Mouse (Mus musculus): ENCODE measurements at regions not wholly inside any gene's neighbourhood (a gene's known extent, or its start where the extent isn't known, plus 50 kb on each side); places are given as distances from the start of the nearest gene placed in this dataset.

DNA sequence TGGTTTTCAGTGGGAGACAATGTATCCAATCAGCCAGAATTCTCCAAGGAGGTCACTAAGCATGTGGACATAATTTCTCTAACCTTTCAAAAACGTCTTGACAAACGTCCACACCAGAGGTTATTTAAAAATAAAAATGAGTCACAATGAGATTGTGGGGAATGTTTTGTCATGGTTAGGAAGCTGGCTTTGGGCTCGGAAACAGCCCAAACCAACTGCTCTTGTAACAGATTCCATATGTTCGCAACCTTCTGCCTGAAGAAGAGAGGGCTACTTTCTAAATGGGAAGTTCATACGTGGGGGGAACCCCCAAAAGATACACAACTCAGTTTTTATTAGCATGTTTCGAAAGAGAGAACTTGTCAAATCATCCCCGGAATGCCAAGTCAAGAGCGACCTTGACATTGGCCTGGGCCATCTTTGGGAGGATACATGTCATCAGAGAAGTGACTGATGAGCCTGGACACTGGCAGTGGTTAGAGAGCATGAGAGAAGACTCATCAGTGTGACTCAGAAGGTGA lies 111.6 kb upstream of the Pik3r1 start:
- no peak for DNase-seq (ENCODE audit: low spot score in 2 of 2)

DNA sequence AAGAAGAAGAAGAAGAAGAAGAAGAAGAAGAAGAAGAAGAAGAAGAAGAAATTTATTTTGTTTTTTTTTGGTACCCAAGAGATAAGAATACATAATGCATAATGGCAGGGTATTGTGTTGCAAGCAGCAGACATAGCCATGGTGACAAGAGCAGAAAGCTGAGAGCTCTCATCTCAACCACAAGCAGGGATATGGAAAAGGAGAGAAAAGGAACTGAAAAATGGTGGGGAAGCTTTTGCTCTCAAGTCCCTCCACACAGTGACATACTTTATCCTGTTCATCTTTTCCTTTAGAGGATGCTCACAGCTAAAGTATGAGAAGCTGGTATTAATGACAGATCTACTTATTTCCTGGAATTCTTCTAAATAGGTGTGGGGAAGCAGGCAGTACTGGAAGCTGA lies 115.2 kb upstream of the Pik3r1 start:
- no peak for DNase-seq (ENCODE audit: low spot score in 2 of 2)

DNA sequence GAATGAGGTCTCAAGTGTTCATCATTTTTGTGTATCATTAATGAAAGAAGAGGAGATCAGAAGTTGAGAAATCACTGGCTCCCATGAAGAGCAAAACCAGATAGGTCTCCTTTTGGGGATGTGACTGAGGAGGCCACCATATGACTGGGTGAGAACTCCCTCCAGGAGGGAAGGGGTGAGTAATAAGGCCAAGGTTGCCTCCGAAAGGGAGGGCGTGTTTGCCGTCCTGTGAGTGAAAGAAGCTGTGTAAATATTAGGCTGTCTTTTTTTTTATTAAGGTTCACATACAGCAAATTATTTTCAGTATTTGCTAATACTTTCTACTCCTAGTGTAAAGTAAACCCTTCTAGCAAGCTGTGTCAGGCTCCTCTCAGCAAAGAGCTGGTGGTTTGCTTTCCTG lies 116.7 kb upstream of the Pik3r1 start:
- no peak for DNase-seq (ENCODE audit: low spot score in 2 of 2)

DNA sequence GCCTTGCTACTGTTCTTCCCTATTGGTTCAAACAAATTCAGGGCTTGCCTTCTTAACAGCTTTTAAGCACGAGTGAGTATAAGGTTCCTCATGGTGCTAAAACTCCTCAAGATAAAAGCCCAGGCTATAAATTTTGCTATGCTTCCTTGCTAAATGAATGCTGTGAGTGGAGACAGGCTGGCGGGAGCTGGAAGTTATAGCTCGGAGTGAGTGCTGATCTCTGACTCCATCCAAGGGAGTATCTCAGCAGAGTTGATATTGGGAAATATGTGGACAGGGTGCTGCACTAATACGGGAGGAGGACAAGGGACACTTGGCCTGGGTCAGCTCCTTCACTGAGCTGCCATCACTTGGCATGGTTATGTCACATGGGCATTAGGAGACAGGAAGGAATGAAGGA lies 123.5 kb upstream of the Pik3r1 start:
- DNase-seq (ENCODE audit: low spot score in 2 of 2): no peak

DNA sequence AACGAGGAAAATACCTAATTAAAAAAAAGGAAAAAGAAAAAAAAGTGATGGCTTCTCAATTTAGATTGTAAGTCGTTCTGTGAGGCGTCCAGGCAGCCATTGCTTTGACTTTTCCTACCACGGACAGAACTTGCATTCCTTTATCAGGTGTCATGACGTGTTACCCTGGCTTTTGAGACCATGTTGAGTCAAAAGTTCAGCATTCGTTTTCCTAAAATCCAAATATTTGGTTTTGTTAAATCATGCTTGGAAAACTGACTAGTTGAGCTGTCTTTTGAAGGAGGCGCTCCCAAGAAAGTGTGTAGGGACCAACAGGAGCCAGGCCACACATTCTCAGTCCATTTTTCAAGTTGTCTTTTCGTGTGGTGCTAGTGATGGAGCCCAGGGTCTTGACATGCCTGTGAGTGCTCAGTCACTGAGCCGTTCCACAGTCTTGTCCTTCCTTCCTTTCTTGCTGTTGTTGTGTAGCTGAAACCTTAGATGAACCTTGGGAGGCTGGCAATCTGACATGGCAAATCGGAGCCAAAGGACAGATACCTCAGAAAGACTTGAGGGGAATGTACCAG lies 125.1 kb upstream of the Pik3r1 start:
- no peak for DNase-seq (ENCODE audit: low spot score in 2 of 2)

DNA sequence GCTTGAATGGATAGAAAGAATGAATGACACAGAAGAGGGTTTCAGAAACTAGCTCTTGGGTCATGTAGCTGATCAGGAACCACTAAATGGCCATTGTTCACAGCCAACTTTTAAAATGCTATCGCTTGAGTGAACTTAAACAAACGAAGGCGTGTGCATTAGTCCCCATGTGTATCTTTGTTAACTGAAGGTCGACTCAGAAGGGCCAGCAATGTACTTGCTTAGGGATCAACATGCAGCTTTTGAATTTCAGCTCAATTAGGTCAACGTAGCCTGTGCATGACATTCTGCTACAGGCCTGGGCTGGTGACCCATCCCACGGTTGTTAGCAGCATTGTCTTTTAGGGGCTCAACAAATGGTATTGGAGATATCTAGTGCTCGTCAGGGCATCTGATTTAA lies 127.1 kb upstream of the Pik3r1 start:
- no peak for DNase-seq (ENCODE audit: low spot score in 2 of 2)

DNA sequence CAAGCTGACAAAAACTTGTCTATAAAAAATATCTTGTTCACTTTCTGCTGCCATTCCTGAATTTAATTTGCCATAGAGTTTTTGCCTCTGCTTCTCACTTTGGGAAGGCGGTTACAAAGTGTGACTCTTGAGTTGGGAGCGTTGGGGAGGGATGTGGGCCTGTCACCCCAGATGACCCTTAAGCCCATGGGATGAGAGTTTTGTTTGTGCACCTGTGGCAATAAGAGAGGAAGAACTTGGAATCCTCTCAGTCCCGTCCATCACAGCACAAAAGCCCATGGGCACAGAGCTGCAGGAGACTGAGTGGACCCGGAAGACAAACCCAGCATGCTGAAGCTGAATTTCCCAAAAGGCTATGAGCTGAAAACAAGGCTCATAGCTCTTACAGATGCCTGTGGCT lies 127.7 kb upstream of the Pik3r1 start:
- DNase-seq (ENCODE audit: low spot score in 2 of 2): no peak

DNA sequence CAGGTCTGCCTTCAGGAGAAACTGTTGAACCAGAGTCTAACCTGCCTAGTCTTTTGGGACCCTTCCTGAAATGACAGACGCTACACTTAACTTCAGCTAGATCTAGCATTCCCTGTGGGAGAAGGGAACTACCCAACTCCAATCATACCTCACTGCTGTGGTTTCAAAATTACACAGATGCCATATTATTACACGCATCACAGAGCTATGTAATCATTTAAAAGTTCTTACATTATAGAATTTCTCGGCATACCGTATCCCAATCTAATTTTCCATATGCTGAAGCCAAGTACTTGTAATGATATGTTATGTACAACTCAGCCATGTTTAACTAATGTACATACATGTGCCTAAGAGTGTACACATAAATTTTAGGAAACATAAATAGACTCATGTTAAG lies 128.9 kb upstream of the Pik3r1 start:
- DNase-seq (ENCODE audit: low spot score in 2 of 2): no peak

DNA sequence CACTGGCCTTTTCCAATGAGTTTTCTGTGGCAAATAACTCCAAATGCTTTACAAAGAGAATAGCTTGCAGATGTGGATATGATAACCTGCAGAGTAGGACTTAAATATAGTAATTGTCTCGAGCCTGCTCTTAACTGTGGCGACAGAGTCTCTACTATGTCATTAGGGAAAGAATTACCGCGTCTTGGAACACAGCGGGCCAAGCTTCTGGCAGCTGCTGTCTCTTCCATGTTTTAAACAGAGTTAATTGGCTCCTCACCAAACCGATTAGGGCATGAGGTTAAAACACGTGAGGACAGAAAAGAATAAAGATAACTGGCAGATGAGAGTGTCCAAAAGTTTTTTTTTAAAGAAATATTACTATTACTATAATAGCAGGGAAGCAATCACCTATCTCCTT lies 134.2 kb upstream of the Pik3r1 start:
- DNase-seq (ENCODE audit: low spot score in 2 of 2): no peak

DNA sequence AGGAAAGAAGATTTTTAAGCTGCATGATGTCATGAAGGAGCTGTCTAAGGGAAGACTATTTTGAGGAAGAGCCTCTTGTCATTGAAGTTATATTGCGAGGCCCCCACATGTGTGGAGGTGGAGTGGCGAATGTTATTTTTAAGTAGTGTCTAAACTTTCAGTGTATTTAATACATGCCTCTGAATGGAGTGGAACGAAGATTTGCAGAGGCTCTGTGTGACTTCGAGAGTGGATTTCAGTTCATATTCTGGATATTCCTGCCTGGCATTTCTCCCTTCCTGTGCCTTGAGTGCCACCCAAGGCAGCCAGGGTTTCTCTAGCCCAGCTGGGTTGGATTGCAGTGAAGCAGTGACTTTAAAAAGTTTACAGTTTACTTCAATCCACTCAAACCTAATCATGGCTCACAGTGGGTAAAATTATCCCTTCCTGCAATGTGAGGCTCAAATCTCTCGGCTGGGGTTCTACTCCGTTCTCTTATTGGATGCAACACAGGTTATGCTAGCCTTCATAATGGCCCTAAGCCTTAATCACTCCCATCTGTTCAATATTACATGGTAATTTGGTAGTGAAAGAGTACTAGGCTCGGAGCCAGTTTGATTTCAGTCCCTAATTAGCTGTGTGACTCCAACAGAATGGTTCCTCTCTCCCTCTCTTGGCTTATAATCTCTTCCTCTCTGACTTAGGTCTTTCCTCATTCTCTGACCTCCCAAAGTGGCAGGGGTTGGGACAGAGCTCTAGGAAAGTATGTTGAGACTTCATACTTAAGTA lies 138.1 kb upstream of the Pik3r1 start:
- no peak for DNase-seq (ENCODE audit: low spot score in 2 of 2)

DNA sequence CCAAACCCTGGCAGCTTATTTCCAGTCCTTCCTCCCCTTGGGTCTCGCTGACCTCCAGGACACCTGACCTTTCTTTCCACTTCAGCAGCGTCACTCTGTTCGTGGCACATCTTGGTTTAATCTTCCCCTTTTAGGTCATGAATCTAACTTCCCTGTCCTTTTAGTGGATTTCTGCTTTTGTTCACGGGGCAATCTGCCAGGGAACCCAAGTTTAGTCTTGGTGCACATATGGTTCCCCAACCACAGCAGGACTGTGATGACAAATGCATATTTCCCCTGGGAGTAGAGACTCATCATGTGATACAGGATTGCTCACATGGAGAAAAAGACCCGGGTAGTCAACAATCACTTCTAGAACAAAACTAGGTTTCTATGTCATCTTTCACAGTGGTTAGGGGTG lies 141.0 kb upstream of the Pik3r1 start:
- DNase-seq (ENCODE audit: low spot score in 2 of 2): no peak

DNA sequence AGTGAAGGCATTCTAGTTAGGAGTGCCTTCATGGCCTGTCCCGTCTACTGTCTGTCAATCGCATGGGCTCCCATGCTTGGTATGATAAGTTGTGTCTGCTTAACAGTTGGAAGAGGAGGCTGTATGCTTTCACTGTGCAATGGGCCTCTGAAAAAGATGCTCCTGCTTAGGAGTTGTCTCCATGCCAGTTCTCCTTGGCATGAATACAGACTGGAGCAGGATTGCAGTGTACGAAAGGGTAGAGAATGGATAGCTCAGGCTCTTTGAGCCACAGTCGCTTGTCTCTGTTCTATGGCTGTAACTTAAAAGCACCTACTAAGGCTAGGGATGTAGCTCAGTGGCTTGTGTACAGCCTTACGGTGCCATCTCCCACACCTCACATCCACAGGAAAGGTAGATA lies 142.7 kb upstream of the Pik3r1 start:
- DNase-seq (ENCODE audit: low spot score in 2 of 2): no peak

DNA sequence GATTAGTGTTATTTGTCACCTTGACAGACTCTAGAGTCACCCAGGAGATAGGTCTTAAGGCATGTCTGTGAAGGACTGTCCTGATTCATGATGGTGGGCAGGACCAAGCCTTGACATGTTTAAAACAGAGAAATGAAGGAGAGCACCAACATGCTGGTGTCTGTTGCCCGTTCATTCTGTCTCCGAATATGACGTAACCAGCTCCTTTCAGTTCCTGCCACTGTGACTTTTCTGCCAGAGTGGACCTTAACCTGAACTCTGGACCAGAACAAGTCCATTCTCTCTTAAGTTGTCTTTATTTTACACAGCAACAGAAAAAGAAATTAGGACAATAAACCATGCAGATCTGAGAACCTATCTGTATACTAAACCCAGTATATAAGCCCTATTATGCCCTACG lies 146.1 kb upstream of the Pik3r1 start:
- no peak for DNase-seq (ENCODE audit: low spot score in 2 of 2)

DNA sequence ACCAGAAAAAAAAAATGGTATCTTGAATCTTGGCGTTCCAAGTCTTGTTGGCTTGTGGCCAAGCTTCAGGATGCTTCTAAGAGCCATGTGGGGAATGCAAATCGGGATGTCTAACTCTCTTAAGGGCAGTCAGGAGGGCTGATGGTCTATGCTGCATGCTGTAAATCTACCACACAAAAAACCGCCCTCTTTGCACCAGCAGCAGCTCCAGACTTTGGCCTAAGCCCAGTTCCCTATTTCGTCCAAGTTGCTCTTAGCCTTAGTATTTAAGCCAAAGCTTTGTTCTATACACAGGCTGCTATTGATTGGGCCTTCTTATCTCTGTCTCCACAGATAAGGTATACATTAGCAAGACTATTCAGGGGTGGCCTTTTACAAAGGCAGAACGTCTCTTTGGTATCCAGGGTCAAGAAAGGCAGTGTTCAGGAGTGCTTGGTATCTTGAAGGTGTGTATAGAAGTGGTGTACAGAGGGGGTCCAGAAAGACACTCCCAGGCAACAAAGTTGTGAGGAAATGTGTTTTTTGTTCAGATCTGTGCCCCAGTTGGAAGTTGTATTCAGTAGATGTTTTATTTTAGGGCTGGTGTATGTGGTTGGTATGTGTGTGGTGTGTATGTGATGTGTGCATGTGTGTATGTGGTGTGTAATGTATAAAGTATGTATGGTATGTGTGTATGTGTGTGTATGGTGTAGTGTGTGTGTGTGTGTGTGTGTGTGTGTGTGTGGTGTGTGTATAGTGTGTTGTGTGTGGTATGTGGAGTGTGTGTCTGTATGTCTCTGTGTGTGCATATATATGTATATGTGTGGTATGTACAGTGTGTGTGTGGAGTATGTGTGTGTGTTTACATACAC lies 146.9 kb upstream of the Pik3r1 start:
- no peak for DNase-seq (ENCODE audit: low spot score in 2 of 2)

DNA sequence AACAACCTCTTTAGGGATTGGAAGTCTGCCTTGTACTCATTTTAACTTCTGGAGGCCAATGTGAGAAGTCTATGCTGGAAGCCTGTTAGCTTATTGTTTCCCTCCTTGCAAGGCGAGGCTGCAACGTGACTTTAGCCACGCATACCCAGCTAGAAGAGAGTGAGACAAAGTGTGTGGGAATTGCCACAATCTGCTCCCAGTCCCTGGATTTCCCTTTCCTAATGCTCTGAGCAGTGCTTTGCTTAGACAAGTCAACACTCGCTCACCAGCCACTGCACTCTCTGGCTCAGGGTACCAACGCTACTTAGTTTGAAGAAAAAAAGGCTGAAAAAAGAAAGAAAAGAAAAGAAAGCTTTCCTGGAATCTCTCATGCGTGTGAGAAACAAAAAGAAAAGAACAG lies 147.5 kb upstream of the Pik3r1 start:
- no peak for DNase-seq (ENCODE audit: low spot score in 2 of 2)

DNA sequence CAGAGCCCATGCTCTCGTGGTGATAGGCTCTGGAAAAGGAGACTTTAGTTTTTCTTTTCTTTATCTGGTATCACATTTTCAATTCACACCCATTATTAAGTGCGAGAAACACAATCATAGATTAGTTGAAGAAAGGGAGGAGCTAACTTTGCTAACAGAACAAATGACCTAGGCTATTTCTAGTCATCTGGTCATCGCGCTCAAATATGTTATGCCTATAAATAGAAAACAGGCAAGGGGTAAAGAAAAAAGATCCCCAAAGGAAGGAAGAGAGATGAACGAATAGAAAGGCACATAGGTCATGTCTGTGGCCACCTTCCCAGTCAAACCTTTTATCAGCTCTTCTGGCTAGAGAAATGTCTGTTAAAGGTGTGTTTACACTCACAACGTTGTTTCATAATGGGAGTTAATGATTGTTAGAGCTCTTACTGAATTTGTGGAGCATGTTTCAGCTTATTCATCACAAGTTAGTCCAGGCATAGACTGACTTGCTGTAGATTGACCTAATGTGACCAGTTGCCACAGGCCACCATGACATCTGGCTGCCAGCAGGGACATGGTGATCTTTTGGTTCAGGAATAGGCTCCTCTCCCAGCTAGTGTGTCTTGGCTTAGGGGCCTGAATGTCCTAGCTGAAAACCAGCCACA lies 148.1 kb upstream of the Pik3r1 start:
- DNase-seq (ENCODE audit: low spot score in 2 of 2): peak in 1 of 2 experiments; percentile 26

DNA sequence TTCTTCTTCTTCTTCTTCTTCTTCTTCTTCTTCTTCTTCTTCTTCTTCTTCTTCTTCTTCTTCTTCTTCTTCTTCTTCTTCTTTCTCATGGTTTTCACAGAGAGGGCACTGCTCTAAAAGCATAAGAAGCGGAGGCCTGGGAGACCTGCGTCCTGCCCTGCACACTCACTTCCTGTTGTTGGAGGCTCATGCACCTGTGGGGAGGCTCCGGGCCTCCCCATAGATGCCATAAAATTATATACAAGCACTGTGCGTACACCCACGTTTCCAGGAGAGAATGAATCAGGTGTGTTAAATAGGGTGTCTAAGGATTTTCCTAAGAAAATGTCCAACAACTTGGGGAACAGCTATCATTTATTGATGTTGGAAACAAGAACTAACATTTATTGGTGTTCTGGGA lies 148.9 kb upstream of the Pik3r1 start:
- DNase-seq (ENCODE audit: low spot score in 2 of 2): no peak

DNA sequence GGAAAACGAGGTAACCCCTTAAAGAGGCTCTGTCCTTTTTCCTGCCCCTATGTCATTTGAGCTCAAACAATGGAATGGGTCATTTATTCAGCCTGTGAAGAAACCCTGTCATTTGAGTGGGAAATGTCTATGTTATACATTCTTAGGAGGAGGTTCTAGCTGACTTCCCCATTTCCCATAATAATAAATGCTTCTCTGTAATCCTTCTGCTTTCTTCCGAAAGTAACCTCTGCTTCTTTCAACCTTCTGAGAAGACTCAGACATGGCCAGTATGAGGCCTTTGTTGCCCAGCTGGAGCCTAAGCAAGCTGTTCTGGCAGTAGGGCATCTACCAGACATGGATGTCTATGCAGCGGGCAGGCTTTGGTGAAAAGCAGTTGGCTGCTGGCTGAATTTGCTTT lies 150.2 kb upstream of the Pik3r1 start:
- no peak for DNase-seq (ENCODE audit: low spot score in 2 of 2)

DNA sequence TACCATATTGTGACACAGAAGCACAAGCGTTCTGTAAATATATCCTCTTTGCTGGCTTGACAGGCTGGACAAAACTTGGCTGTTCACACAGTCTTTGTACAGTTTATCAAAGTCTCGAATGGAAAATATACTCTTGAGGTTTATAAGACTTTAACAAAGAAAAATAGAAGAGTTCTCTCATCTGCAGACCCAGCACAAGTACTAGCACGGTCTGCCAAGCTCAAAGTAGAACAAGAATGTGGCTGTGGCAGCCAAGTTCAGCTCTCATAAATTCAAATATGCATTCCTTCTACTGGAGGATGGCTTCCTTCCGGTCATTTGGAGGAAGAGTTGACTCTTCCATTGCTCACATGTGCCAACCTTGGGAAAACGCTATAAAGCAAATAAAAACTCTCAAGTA lies 151.2 kb upstream of the Pik3r1 start:
- no peak for DNase-seq (ENCODE audit: low spot score in 2 of 2)

DNA sequence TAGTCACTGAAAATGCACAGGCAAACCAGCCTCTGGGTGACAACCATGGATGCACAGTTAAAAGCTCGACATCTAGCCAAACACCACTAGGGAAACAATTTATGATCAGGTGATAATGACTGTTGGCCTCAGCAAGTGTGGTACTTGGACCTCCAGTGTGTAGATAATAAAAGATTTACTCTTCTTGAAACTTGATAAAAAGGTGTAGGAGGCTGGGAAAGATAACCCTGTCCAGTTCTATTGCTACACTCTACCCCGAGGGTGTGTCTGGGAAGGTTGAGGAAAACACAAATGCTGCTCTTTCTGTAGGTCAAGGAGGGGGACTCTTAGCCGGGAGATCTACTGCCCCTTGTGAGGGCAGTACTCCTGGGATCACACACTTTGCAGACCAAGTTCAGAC lies 152.4 kb upstream of the Pik3r1 start:
- DNase-seq (ENCODE audit: low spot score in 2 of 2): no peak

DNA sequence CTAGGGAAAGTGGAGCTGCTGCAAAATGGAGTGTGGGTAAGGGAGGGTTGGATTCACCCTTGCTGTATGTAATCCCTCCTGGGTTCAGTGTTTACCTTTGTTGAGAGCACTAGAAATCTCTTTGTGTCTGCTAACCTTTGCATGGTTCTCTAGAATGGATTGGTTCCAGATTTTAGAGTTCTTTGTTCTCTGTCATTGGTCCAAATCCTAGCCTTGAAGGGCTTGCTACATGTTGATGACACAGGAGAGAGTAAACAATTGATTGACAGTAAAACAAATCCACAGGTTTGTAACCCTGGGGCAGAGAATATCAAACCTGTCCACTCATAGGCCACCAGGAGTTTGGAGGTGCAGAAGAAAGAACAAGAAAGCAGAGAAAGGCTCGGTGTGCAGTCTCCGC lies 156.6 kb upstream of the Pik3r1 start:
- DNase-seq (ENCODE audit: low spot score in 2 of 2): no peak

DNA sequence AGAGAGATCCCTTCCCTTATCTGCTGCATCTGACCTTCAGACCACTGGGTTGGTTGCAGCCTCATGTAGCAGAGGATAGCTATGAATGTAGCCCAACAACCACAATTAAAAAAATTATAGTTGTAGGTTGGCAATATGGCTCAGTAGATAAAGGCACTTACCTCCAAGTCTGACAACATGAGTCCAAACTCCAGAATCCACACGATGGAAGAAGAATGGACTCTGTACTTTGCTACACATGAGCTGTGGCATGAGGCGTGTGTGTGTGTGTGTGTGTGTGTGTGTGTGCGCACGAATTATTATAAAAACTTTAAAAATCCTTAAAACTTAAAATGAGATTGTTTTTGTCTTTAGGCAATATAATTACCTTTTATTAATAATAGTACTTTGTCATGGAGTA lies 163.2 kb upstream of the Pik3r1 start:
- no peak for DNase-seq (ENCODE audit: low spot score in 2 of 2)

Measured in gastrocnemius, adult 8-10 months (tissue).